Mouse (Mus musculus): ENCODE results near the gene Coro1b. TPM values are rescaled to one million over a fixed set of nuclear protein-coding genes. Genes with fewer than 3 reads are reported as not detected.

The Coro1b gene
- total and polyA plus RNA-seq, 3 experiments: 179 to 265 (median 194) TPM

DNA sequence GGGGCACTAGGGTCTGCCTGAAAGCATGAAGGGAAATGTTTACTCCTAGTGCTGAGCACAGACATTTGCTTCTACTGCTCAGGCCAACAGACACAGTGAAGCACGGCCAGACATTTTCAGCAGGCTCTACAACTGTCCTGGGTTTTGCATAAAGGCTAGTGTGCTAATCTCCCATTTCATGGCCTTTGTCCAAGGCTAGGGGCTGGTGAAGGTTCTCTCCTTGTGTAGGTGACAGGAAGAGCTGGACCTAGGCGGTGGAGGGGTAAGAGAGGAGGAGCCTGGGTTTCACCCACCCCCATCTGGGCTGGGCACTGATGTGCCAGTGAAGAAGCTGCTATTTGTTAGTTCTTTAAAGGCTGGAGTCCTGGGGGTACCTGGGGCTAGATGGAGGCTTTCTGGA is 16.3 kb downstream of the Coro1b start:
- Histone ChIP-seq H3K79me2 (replicated peaks; ENCODE audit: control insufficient read depth, extremely low read depth, insufficient read depth, poor library complexity, severe bottlenecking) (peaks cover 10% of the 10 kb centered on the region), H3K9me3 (replicated peaks; ENCODE audit: low read length) (peaks cover 2% of the 10 kb centered on the region), H3K4me1 (ENCODE audit: control insufficient read depth in 1 of 2, insufficient read depth in 2 of 2) (peaks cover 11 to 37% of the 10 kb centered on the region in 2 experiments), H3K9ac (ENCODE audit: insufficient read depth, low read depth) (no peak overlapping the region), H3K4me3 (replicated peaks in 1 of 3; ENCODE audit: low read depth in 2 of 3, low read length in 2 of 3, poor library complexity in 1 of 3) (no peak overlapping the region), H3K4me2 (ENCODE audit: insufficient read depth, low read depth, poor library complexity, severe bottlenecking) (no peak overlapping the region), H3K27me3 (replicated peaks) (no peaks in the 10 kb centered on the region), H3K36me3 (replicated peaks in 1 of 2; ENCODE audit: control insufficient read depth in 1 of 2, insufficient read depth in 1 of 2, low read length in 1 of 2) (peaks cover 15 to 39% of the 10 kb centered on the region in 2 experiments), H3K27ac (ENCODE audit: insufficient read depth, low read depth) (no peak overlapping the region)
- dilution Hi-C loops (cut with MboI; ENCODE audit: extremely low pct_ligation_motif_present, extremely low pct_unique_long_range_greater_than_20kb, low sequenced_read_pairs): no loop called here
- in situ Hi-C loops (cut with MboI; ENCODE audit: low pct_ligation_motif_present, low pct_unique_long_range_greater_than_20kb, low sequenced_read_pairs): no loop called here
- no peak for DNase-seq (ENCODE audit: extremely low read depth)
- TF ChIP-seq IRF4 (IDR thresholded peaks at IDR 0.05; ENCODE audit: low read depth, low read length): no peak
- no peak for TF ChIP-seq SMC3 (IDR thresholded peaks at IDR 0.05; ENCODE audit: low read depth, low read length)
- no peak for TF ChIP-seq ETS1 (conservative IDR thresholded peaks at IDR 0.05; ENCODE audit: low read depth, low read length)
- no peak for TF ChIP-seq HCFC1 (IDR thresholded peaks at IDR 0.05; ENCODE audit: low read depth, low read length)

GRCm38 (mm10) chr19:4166678-4167476 is 18.5 kb downstream of the Coro1b start:
- H3K79me2 ChIP-seq (replicated peaks; ENCODE audit: control insufficient read depth, extremely low read depth, insufficient read depth, poor library complexity, severe bottlenecking): peaks cover 10% of the 10 kb centered on the region
- no peak overlapping the region for H3K9ac ChIP-seq (ENCODE audit: insufficient read depth, low read depth)
- in situ Hi-C loops (cut with MboI; ENCODE audit: low pct_ligation_motif_present, low pct_unique_long_range_greater_than_20kb, low sequenced_read_pairs) (no loop called here), dilution Hi-C loops (cut with MboI; ENCODE audit: extremely low pct_ligation_motif_present, extremely low pct_unique_long_range_greater_than_20kb, low sequenced_read_pairs) (no loop called here)
- H3K4me3 ChIP-seq (replicated peaks in 1 of 3; ENCODE audit: low read depth in 2 of 3, low read length in 2 of 3, poor library complexity in 1 of 3): no peak overlapping the region
- no peak for DNase-seq (ENCODE audit: extremely low read depth)
- H3K4me2 ChIP-seq (ENCODE audit: insufficient read depth, low read depth, poor library complexity, severe bottlenecking): no peak overlapping the region
- H3K4me1 ChIP-seq (ENCODE audit: control insufficient read depth in 1 of 2, insufficient read depth in 2 of 2): peaks cover 17 to 55% of the 10 kb centered on the region in 2 experiments
- no peak overlapping the region for H3K27ac ChIP-seq (ENCODE audit: insufficient read depth, low read depth)
- peaks cover 2% of the 10 kb centered on the region for H3K9me3 ChIP-seq (replicated peaks; ENCODE audit: low read length)
- TF ChIP-seq SMC3 (IDR thresholded peaks at IDR 0.05; ENCODE audit: low read depth, low read length) (no peak), HCFC1 (IDR thresholded peaks at IDR 0.05; ENCODE audit: low read depth, low read length) (no peak), MXI1 (IDR thresholded peaks at IDR 0.05; ENCODE audit: low read depth, low read length) (no peak), KAT2A (IDR thresholded peaks at IDR 0.05; ENCODE audit: insufficient replicate concordance, low read length) (no peak), ETS1 (conservative IDR thresholded peaks at IDR 0.05; ENCODE audit: low read depth, low read length) (no peak), CHD1 (IDR thresholded peaks at IDR 0.05; ENCODE audit: low read depth, low read length) (no peak), IRF4 (IDR thresholded peaks at IDR 0.05; ENCODE audit: low read depth, low read length) (no peak), NRF1 (IDR thresholded peaks at IDR 0.05; ENCODE audit: low read depth, low read length) (no peak), JUND (conservative IDR thresholded peaks at IDR 0.05; ENCODE audit: low read depth, low read length) (no peak), USF2 (conservative IDR thresholded peaks at IDR 0.05; ENCODE audit: low read depth, low read length) (no peak), BHLHE40 (IDR thresholded peaks at IDR 0.05; ENCODE audit: low read depth, low read length) (no peak), ZKSCAN1 (IDR thresholded peaks at IDR 0.05; ENCODE audit: borderline replicate concordance, low read depth, low read length) (no peak), MEF2A (IDR thresholded peaks at IDR 0.05; ENCODE audit: borderline replicate concordance, low read depth, low read length) (no peak), MAZ (IDR thresholded peaks at IDR 0.05; ENCODE audit: low read depth, low read length) (no peak), PAX5 (IDR thresholded peaks at IDR 0.05; ENCODE audit: low read length) (no peak), GABPA (IDR thresholded peaks at IDR 0.05; ENCODE audit: insufficient replicate concordance, low read depth, low read length) (no peak), UBTF (IDR thresholded peaks at IDR 0.05; ENCODE audit: low read depth, low read length) (no peak), JUN (IDR thresholded peaks at IDR 0.05; ENCODE audit: insufficient read depth, low read depth, low read length) (no peak)
- H3K36me3 ChIP-seq (replicated peaks in 1 of 2; ENCODE audit: control insufficient read depth in 1 of 2, insufficient read depth in 1 of 2, low read length in 1 of 2): peaks cover 2 to 20% of the 10 kb centered on the region in 2 experiments
- no peaks in the 10 kb centered on the region for H3K27me3 ChIP-seq (replicated peaks)
